Mouse (Mus musculus): ENCODE results near the gene Pir. TPM values are rescaled to one million over a fixed set of nuclear protein-coding genes. Genes with fewer than 3 reads are reported as not detected.

Gene Pir
- polyA plus RNA-seq, 1 experiment from 2014 or later: 7.3 TPM

DNA sequence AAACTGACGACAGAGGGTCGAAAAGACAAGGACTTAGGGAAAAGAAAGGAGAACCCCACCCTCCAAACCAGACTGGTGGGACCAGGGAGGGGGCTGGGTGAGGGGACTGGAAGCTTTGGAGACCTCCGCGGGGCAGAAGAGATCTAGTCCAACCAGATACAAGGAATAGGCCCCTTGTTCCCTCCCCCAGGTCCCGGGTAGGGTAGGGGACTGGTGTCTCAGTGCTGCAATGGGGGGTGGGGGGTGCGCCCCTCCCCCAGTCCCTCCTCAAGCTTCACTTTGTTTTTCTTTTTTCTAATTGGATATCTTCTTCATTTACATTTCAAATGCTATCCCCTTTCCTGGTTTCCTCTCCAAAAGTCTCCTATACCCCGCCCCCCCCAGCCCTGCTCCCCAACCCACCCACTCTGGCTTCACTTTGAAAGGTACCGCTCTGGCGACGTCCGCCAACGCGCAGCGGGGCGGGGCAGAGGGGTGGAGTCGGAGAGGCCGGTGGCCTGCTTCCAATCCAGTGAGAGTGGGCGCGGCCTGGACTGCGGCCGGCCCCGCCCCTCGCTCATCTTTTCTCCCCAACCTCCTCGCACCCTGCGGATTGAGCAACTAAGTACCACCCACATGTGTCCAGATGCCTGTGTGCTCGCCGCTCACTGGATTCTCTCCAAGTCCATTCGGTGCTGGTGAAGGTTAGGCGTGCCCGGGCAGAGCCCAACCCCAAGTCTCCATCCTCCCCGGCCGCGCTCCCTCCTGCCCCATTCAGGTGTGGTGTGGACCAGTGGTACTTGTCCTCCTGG lies 112.6 kb downstream of the Pir start:
- Histone ChIP-seq H3K4me3 (ENCODE audit: low read depth, low read length) (peak overlapping the region; percentile 26), H3K9me3 (replicated peaks; ENCODE audit: control insufficient read depth, low read length) (no peaks in the 10 kb centered on the region), H3K9ac (replicated peaks; ENCODE audit: low read length) (no peak overlapping the region), H3K27ac (replicated peaks; ENCODE audit: low read depth, low read length) (no peak overlapping the region), H3K36me3 (replicated peaks; ENCODE audit: control insufficient read depth, insufficient read depth, low read depth, low read length) (no peaks in the 10 kb centered on the region), H3K4me2 (ENCODE audit: low read depth, low read length) (peak overlapping the region; percentile 43), H3K4me1 (ENCODE audit: control insufficient read depth, insufficient read depth, low read length) (no peaks in the 10 kb centered on the region), H3K27me3 (ENCODE audit: control insufficient read depth, insufficient read depth, low read length) (no peaks in the 10 kb centered on the region)
- WGBS: 19% methylated on average over 28 of the region's 33 CpGs
- DNase-seq (ENCODE audit: low spot score) (peak; percentile 87), ATAC-seq (replicated peaks; ENCODE audit: insufficient number of reproducible peaks, low FRiP score, low TSS enrichment, low read depth) (peak; percentile 99)

DNA sequence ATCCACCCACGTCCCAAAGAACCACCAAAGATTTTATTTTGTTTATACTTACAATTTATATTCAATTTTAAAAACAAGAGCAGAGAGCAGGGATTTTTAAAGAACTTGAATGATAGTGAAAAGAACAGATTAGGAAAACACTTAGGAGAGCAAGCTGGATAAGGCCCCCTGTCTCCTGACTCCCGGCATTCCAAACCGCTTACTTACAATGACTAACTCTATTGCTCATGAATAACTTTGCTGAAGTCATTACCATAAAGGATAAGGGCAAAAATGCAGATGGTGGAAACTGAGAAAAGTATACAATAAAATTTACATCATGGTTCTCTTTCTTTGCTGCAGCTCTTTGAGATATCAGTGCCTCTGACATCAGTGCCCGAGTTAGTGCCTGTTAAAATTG lies 124.9 kb downstream of the Pir start:
- H3K36me3 ChIP-seq (replicated peaks; ENCODE audit: control insufficient read depth, insufficient read depth, low read depth, low read length): no peaks in the 10 kb centered on the region
- no peak overlapping the region for H3K4me3 ChIP-seq (ENCODE audit: low read depth, low read length)
- DNase-seq (ENCODE audit: low spot score): no peak
- no peak overlapping the region for H3K9ac ChIP-seq (replicated peaks; ENCODE audit: low read length)
- H3K9me3 ChIP-seq (replicated peaks; ENCODE audit: control insufficient read depth, low read length): no peaks in the 10 kb centered on the region
- H3K27ac ChIP-seq (replicated peaks; ENCODE audit: low read depth, low read length): no peak overlapping the region
- H3K4me2 ChIP-seq (ENCODE audit: low read depth, low read length): no peak overlapping the region
- WGBS: 87% methylated on average over 4 of the region's 4 CpGs
- no peak for ATAC-seq (replicated peaks; ENCODE audit: insufficient number of reproducible peaks, low FRiP score, low TSS enrichment, low read depth)
- H3K27me3 ChIP-seq (ENCODE audit: control insufficient read depth, insufficient read depth, low read length): no peaks in the 10 kb centered on the region
- H3K4me1 ChIP-seq (ENCODE audit: control insufficient read depth, insufficient read depth, low read length): no peaks in the 10 kb centered on the region

DNA sequence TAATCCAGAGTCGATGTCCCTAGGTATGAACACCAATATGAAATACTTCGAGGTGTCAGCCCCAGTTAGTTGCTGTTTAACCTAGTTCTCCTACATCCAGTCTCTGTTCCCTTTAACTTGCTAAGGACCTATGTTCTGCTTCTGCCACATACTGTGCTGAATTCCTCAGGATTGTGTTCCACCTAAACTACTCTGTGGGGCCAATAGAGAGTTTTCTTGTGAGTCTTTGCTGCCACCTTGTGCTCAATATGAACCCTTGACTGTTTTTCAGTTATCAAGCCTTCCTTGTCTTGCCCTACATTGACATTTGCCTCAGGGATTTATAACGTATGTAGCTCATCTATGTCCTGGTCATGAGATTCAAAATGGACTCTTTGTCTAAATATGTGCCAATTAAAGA lies 129.3 kb downstream of the Pir start:
- Histone ChIP-seq H3K9ac (replicated peaks; ENCODE audit: low read length) (no peak overlapping the region), H3K27ac (replicated peaks; ENCODE audit: low read depth, low read length) (no peak overlapping the region), H3K27me3 (ENCODE audit: control insufficient read depth, insufficient read depth, low read length) (no peaks in the 10 kb centered on the region), H3K9me3 (replicated peaks; ENCODE audit: control insufficient read depth, low read length) (no peaks in the 10 kb centered on the region), H3K4me2 (ENCODE audit: low read depth, low read length) (no peak overlapping the region), H3K4me3 (ENCODE audit: low read depth, low read length) (no peak overlapping the region), H3K36me3 (replicated peaks; ENCODE audit: control insufficient read depth, insufficient read depth, low read depth, low read length) (no peaks in the 10 kb centered on the region), H3K4me1 (ENCODE audit: control insufficient read depth, insufficient read depth, low read length) (no peaks in the 10 kb centered on the region)
- DNase-seq (ENCODE audit: low spot score) (peak; percentile 56), ATAC-seq (replicated peaks; ENCODE audit: insufficient number of reproducible peaks, low FRiP score, low TSS enrichment, low read depth) (no peak)
- WGBS: 60% methylated on average over 3 of the region's 3 CpGs

- Histone ChIP-seq H3K4me1 (ENCODE audit: control insufficient read depth, insufficient read depth, low read length) (no peaks in the 10 kb centered on the region), H3K27ac (replicated peaks; ENCODE audit: low read depth, low read length) (no peak overlapping the region), H3K4me3 (ENCODE audit: low read depth, low read length) (no peak overlapping the region), H3K4me2 (ENCODE audit: low read depth, low read length) (no peak overlapping the region), H3K36me3 (replicated peaks; ENCODE audit: control insufficient read depth, insufficient read depth, low read depth, low read length) (no peaks in the 10 kb centered on the region), H3K9me3 (replicated peaks; ENCODE audit: control insufficient read depth, low read length) (no peaks in the 10 kb centered on the region), H3K9ac (replicated peaks; ENCODE audit: low read length) (no peak overlapping the region), H3K27me3 (ENCODE audit: control insufficient read depth, insufficient read depth, low read length) (no peaks in the 10 kb centered on the region)
- no peak for DNase-seq (ENCODE audit: low spot score)
- no peak for ATAC-seq (replicated peaks; ENCODE audit: insufficient number of reproducible peaks, low FRiP score, low TSS enrichment, low read depth)
These were observed 136.0 kb downstream of the Pir start for GRCm38 (mm10) chrX:164405080-164405649.

DNA sequence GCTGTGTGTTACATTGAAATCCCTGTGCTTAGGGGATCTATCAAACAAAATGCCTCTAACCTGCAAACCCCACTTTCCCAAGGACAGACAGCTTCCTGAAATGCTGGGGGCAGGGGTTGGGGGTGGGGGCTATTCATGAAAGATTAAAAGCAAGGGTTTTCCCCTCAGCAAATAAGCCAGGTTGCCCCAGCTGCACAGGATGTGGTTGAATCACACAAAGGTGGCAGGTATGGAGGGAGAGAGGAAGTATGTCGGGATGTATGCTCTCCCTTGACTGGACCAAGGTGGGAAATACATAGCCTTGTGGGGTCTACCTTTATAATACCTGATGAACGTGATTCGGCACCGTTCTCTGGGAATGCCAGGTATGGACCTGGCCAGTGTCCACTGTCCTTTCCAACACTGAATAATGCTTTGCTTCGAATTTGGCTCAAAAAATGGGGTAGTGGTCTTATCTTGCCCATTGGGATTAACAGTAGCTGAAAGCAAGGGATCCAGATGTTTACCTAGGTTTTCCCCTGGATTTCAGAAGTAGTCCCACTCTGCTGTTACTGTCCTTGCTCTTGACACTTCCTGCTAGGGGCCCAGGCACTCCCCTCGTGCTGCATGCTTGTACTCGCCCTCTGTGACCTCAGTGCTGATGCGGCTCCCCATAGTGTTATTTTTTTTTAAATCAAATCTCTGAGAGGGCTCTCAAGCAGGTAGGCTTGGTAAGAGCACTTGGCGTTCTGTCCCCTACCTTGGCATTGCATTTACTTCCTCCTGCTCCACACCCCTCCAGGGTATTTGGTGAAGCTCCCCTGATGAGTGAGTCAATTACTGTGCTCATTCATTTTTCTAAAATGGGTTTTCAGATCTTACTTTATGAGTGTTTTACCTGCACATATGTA lies 137.2 kb downstream of the Pir start:
- Histone ChIP-seq H3K9ac (replicated peaks; ENCODE audit: low read length) (no peak overlapping the region), H3K9me3 (replicated peaks; ENCODE audit: control insufficient read depth, low read length) (no peaks in the 10 kb centered on the region), H3K27me3 (ENCODE audit: control insufficient read depth, insufficient read depth, low read length) (no peaks in the 10 kb centered on the region), H3K36me3 (replicated peaks; ENCODE audit: control insufficient read depth, insufficient read depth, low read depth, low read length) (no peaks in the 10 kb centered on the region), H3K4me3 (ENCODE audit: low read depth, low read length) (no peak overlapping the region), H3K27ac (replicated peaks; ENCODE audit: low read depth, low read length) (no peak overlapping the region), H3K4me1 (ENCODE audit: control insufficient read depth, insufficient read depth, low read length) (no peaks in the 10 kb centered on the region), H3K4me2 (ENCODE audit: low read depth, low read length) (no peak overlapping the region)
- WGBS: 71% methylated on average over 9 of the region's 9 CpGs
- ATAC-seq (replicated peaks; ENCODE audit: insufficient number of reproducible peaks, low FRiP score, low TSS enrichment, low read depth) (no peak), DNase-seq (ENCODE audit: low spot score) (no peak)

DNA sequence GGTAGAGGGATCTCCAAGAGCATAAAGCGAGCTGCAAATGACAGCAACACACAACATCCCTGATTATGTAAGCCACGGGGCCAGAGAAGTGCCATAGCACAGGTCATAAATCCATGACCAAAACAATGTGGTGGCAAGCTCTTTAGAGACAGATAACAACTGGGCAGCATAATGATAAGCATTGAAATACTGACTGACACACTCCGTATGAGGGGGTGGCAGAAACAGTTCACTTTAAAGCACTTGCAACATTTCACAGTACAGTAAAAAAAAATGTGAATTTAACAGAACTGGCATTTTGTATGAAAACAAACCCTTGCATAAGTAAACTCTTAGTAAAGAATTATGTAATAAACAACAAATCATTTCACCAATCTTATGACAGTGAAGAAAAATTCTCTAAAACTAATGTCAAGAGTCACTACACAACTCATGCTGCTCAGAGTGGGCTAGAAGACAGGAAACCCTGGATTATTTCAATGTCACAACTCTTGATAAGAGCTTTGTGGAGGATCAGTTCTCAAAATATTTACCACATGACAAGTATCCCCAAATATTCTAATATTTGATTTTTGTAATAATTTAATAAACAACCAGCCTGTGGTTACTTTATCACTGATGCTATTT lies 139.2 kb downstream of the Pir start:
- Histone ChIP-seq H3K4me1 (ENCODE audit: control insufficient read depth, insufficient read depth, low read length) (no peaks in the 10 kb centered on the region), H3K27me3 (ENCODE audit: control insufficient read depth, insufficient read depth, low read length) (no peaks in the 10 kb centered on the region), H3K36me3 (replicated peaks; ENCODE audit: control insufficient read depth, insufficient read depth, low read depth, low read length) (no peaks in the 10 kb centered on the region), H3K4me2 (ENCODE audit: low read depth, low read length) (no peak overlapping the region), H3K27ac (replicated peaks; ENCODE audit: low read depth, low read length) (no peak overlapping the region), H3K9ac (replicated peaks; ENCODE audit: low read length) (no peak overlapping the region), H3K9me3 (replicated peaks; ENCODE audit: control insufficient read depth, low read length) (no peaks in the 10 kb centered on the region), H3K4me3 (ENCODE audit: low read depth, low read length) (no peak overlapping the region)
- 80% methylated on average over 3 of the region's 3 CpGs for WGBS
- DNase-seq (ENCODE audit: low spot score) (no peak), ATAC-seq (replicated peaks; ENCODE audit: insufficient number of reproducible peaks, low FRiP score, low TSS enrichment, low read depth) (no peak)

- Histone ChIP-seq H3K27me3 (ENCODE audit: control insufficient read depth, insufficient read depth, low read length) (no peaks in the 10 kb centered on the region), H3K9me3 (replicated peaks; ENCODE audit: control insufficient read depth, low read length) (no peaks in the 10 kb centered on the region), H3K4me3 (ENCODE audit: low read depth, low read length) (no peak overlapping the region), H3K36me3 (replicated peaks; ENCODE audit: control insufficient read depth, insufficient read depth, low read depth, low read length) (no peaks in the 10 kb centered on the region), H3K27ac (replicated peaks; ENCODE audit: low read depth, low read length) (no peak overlapping the region), H3K4me2 (ENCODE audit: low read depth, low read length) (no peak overlapping the region), H3K4me1 (ENCODE audit: control insufficient read depth, insufficient read depth, low read length) (no peaks in the 10 kb centered on the region), H3K9ac (replicated peaks; ENCODE audit: low read length) (no peak overlapping the region)
- no peak for ATAC-seq (replicated peaks; ENCODE audit: insufficient number of reproducible peaks, low FRiP score, low TSS enrichment, low read depth)
- WGBS: 96% methylated on average over 1 of the region's 1 CpGs
- DNase-seq (ENCODE audit: low spot score): no peak
These were observed 141.4 kb downstream of the Pir start for GRCm38 (mm10) chrX:164410562-164410961.
